Mouse (Mus musculus): ENCODE measurements at regions not wholly inside any gene's neighbourhood (a gene's known extent, or its start where the extent isn't known, plus 50 kb on each side); places are given as distances from the start of the nearest gene placed in this dataset.

DNA sequence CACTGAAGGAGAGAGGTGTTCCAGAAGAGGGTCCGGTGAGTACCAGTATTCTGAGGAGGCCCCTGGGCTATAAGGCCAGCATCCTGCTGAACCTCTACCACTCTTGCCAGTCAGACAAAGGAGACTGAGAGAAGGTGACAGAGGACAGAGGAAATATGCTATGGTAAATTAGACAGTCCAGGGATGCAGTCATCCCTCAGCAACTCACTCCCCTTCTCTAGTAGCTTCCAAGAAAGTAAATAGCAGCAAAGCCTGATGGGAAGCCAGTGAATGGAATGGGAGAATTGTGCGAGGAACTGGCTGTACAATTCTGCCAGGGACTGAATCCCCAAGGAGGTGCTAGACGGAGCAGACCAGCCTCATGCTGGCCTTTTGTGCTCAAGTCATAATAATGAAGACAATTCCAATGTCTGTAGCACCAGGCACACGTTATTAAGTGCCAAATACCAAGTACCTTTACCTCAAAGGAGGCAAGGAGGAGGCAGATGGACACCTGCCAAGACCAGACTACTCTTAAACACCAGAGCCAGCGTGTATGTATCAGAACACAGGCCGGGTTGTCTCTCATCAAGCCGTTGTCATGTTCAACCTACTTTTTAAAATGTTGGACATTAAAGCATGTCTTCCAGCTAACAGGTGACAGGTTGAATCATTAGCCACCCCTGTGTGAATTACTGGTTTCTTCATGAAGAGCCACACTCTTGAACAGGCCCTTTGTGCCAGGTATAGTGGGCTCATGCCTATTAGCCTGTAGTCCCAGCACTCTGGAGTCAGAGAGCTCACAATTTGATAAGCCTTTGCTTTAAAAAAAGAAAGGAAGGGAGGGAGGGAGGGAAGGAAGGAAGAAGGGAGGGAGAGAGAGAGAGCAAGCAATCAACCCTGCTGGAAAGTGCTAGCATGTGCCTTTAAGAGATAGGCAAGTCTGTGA lies 74.4 kb upstream of the Frmd6 start:
- Histone ChIP-seq H3K9me3 (replicated peaks; ENCODE audit: control insufficient read depth, low read length, poor library complexity, severe bottlenecking) (no peaks in the 10 kb centered on the region), H3K4me1 (ENCODE audit: control insufficient read depth, insufficient read depth, low read length) (peaks cover 7% of the 10 kb centered on the region), H3K27me3 (ENCODE audit: control insufficient read depth, insufficient read depth, low read depth, low read length) (no peaks in the 10 kb centered on the region), H3K27ac (ENCODE audit: low read length) (no peak overlapping the region), H3K9ac (ENCODE audit: low read depth, low read length) (no peak overlapping the region), H3K4me3 (ENCODE audit: low read depth, low read length) (no peak overlapping the region), H3K4me2 (ENCODE audit: low read length) (no peak overlapping the region), H3K36me3 (ENCODE audit: control insufficient read depth, insufficient read depth, low read length) (no peaks in the 10 kb centered on the region)
- 59% methylated on average over 7 of the region's 7 CpGs for WGBS
- ATAC-seq = no peak

GRCm38 (mm10) chr12:70752266-70752910 lies 72.9 kb upstream of the Frmd6 start:
- H3K27me3 ChIP-seq (ENCODE audit: control insufficient read depth, insufficient read depth, low read depth, low read length) = no peaks in the 10 kb centered on the region
- H3K36me3 ChIP-seq (ENCODE audit: control insufficient read depth, insufficient read depth, low read length) = no peaks in the 10 kb centered on the region
- H3K4me2 ChIP-seq (ENCODE audit: low read length) = peak overlapping the region; percentile 21
- peak; percentile 51; the same call in 1 of the 2 replicates for ATAC-seq
- WGBS = 26% methylated on average over 11 of the region's 11 CpGs
- peak overlapping the region; percentile 59 for H3K27ac ChIP-seq (ENCODE audit: low read length)
- H3K9me3 ChIP-seq (replicated peaks; ENCODE audit: control insufficient read depth, low read length, poor library complexity, severe bottlenecking) = no peaks in the 10 kb centered on the region
- H3K9ac ChIP-seq (ENCODE audit: low read depth, low read length) = peak overlapping the region; percentile 47; the same call in 1 of the 2 replicates
- peaks cover 7% of the 10 kb centered on the region for H3K4me1 ChIP-seq (ENCODE audit: control insufficient read depth, insufficient read depth, low read length)
- no peak overlapping the region for H3K4me3 ChIP-seq (ENCODE audit: low read depth, low read length)

DNA sequence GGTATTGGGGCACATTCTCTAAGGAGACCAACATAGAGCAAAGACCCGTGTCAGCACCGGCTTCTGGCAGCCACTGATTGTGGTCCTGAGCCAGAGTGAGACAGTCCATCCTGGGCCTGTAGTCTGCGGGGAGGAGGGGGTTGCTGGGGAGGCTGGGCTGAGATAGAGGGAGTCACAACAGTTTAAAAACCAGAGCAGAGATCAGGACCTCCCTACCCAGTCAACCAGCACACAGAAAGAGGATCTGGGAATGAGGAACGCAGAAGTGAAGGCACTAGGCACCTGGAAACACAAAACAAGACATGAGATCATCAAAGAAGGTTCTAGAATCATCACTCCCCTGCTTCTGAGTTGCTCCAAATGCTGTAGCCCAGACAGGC lies 72.4 kb upstream of the Frmd6 start:
- no peak; the same call in 1 of the 2 replicates for ATAC-seq
- no peak overlapping the region for H3K4me2 ChIP-seq (ENCODE audit: low read length)
- WGBS = 61% methylated on average over 4 of the region's 4 CpGs

DNA sequence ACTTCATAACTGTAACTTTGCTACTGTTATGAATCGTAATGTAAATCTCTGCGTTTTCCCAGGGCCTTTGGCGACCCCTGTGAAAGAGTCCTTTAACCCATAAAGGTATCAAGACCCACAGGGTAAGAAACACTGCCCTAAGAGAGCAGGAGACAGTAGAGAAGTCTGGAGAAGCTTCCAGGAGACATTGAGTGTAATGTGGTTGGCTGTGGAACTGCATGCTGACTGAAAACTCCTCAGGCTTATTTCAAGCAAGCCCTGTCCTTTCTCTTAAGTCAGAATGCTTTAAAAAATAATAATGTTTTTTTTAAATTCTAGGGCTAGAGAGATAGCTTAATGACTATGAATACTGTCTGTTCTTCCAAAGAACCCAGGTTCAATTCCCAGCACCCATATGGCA lies 71.9 kb upstream of the Frmd6 start:
- Histone ChIP-seq H3K27ac (ENCODE audit: low read length) (no peak overlapping the region), H3K9me3 (replicated peaks; ENCODE audit: control insufficient read depth, low read length, poor library complexity, severe bottlenecking) (no peaks in the 10 kb centered on the region), H3K9ac (ENCODE audit: low read depth, low read length) (no peak overlapping the region), H3K4me3 (ENCODE audit: low read depth, low read length) (no peak overlapping the region), H3K4me1 (ENCODE audit: control insufficient read depth, insufficient read depth, low read length) (peaks cover 7% of the 10 kb centered on the region), H3K36me3 (ENCODE audit: control insufficient read depth, insufficient read depth, low read length) (no peaks in the 10 kb centered on the region), H3K27me3 (ENCODE audit: control insufficient read depth, insufficient read depth, low read depth, low read length) (no peaks in the 10 kb centered on the region), H3K4me2 (ENCODE audit: low read length) (no peak overlapping the region)
- ATAC-seq = no peak
- WGBS = 90% methylated on average over 3 of the region's 3 CpGs

More for the DNA sequence above, 72.4 kb upstream of the Frmd6 start:
- Histone ChIP-seq H3K27me3 (ENCODE audit: control insufficient read depth, insufficient read depth, low read depth, low read length) (no peaks in the 10 kb centered on the region), H3K4me3 (ENCODE audit: low read depth, low read length) (no peak overlapping the region), H3K27ac (ENCODE audit: low read length) (peak overlapping the region; percentile 59), H3K9me3 (replicated peaks; ENCODE audit: control insufficient read depth, low read length, poor library complexity, severe bottlenecking) (no peaks in the 10 kb centered on the region), H3K4me1 (ENCODE audit: control insufficient read depth, insufficient read depth, low read length) (peaks cover 7% of the 10 kb centered on the region), H3K36me3 (ENCODE audit: control insufficient read depth, insufficient read depth, low read length) (no peaks in the 10 kb centered on the region), H3K9ac (ENCODE audit: low read depth, low read length) (peak overlapping the region; percentile 47; the same call in 1 of the 2 replicates)

DNA sequence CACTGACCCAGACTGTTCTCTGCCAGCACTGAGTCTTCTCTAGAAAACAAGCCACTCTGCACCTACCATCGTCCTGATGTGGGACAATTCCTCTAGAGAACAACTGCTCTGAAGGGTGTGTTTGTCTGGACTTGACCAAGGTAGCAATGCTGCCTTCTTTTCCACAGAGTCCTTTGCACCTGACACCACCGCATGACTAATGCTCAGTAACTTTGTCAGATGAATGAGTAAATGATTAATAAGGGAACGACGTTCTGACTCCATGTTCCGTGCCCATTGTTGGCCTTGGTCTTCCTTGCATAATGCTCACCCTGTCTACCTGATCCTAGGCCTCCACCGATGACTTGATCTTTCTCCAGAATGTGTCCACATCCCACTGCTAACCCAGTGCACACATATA lies 67.2 kb upstream of the Frmd6 start:
- Histone ChIP-seq H3K9ac (ENCODE audit: low read depth, low read length) (no peak overlapping the region), H3K36me3 (ENCODE audit: control insufficient read depth, insufficient read depth, low read length) (no peaks in the 10 kb centered on the region), H3K27me3 (ENCODE audit: control insufficient read depth, insufficient read depth, low read depth, low read length) (no peaks in the 10 kb centered on the region), H3K27ac (ENCODE audit: low read length) (no peak overlapping the region), H3K4me3 (ENCODE audit: low read depth, low read length) (no peak overlapping the region), H3K4me1 (ENCODE audit: control insufficient read depth, insufficient read depth, low read length) (no peaks in the 10 kb centered on the region), H3K9me3 (replicated peaks; ENCODE audit: control insufficient read depth, low read length, poor library complexity, severe bottlenecking) (no peaks in the 10 kb centered on the region), H3K4me2 (ENCODE audit: low read length) (no peak overlapping the region)
- WGBS = 94% methylated on average over 6 of the region's 6 CpGs
- no peak for ATAC-seq

DNA sequence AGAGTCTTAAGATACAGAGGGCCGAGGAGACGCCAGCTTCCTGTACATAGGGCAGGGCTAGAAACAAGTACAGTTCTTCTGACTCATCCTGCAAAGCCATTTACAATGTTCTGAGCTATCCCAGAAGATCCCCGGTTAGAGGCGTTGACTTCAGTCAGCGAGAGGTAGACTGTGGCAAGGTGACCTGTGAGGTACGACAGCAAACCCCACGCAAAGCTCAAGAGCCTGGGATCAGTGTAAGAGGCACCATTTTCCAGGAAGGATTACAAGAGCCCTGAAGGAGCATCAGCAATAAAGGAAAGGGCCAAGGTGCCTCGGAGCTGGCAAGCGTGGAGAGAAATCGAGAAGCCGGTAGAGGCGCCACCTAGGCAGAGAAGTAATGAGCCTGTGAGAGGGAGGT lies 61.8 kb upstream of the Frmd6 start:
- Histone ChIP-seq H3K4me2 (ENCODE audit: low read length) (no peak overlapping the region), H3K9me3 (replicated peaks; ENCODE audit: control insufficient read depth, low read length, poor library complexity, severe bottlenecking) (no peaks in the 10 kb centered on the region), H3K9ac (ENCODE audit: low read depth, low read length) (no peak overlapping the region), H3K27ac (ENCODE audit: low read length) (no peak overlapping the region), H3K36me3 (ENCODE audit: control insufficient read depth, insufficient read depth, low read length) (no peaks in the 10 kb centered on the region), H3K4me3 (ENCODE audit: low read depth, low read length) (no peak overlapping the region), H3K27me3 (ENCODE audit: control insufficient read depth, insufficient read depth, low read depth, low read length) (no peaks in the 10 kb centered on the region), H3K4me1 (ENCODE audit: control insufficient read depth, insufficient read depth, low read length) (no peaks in the 10 kb centered on the region)
- 91% methylated on average over 12 of the region's 12 CpGs for WGBS
- no peak for ATAC-seq

- H3K36me3 ChIP-seq (ENCODE audit: control insufficient read depth, insufficient read depth, low read length) = no peaks in the 10 kb centered on the region
- no peaks in the 10 kb centered on the region for H3K27me3 ChIP-seq (ENCODE audit: control insufficient read depth, insufficient read depth, low read depth, low read length)
- H3K9ac ChIP-seq (ENCODE audit: low read depth, low read length) = no peak overlapping the region
- no peak overlapping the region for H3K4me2 ChIP-seq (ENCODE audit: low read length)
- ATAC-seq = no peak
- WGBS = 75% methylated on average over 4 of the region's 4 CpGs
- no peaks in the 10 kb centered on the region for H3K9me3 ChIP-seq (replicated peaks; ENCODE audit: control insufficient read depth, low read length, poor library complexity, severe bottlenecking)
- H3K4me3 ChIP-seq (ENCODE audit: low read depth, low read length) = no peak overlapping the region
- no peaks in the 10 kb centered on the region for H3K4me1 ChIP-seq (ENCODE audit: control insufficient read depth, insufficient read depth, low read length)
- no peak overlapping the region for H3K27ac ChIP-seq (ENCODE audit: low read length)
Observed at GRCm38 (mm10) chr12:70766319-70766718, 59.0 kb upstream of the Frmd6 start.

GRCm38 (mm10) chr12:70767959-70768358 lies 57.4 kb upstream of the Frmd6 start:
- no peak for ATAC-seq
- Histone ChIP-seq H3K9me3 (replicated peaks; ENCODE audit: control insufficient read depth, low read length, poor library complexity, severe bottlenecking) (no peaks in the 10 kb centered on the region), H3K36me3 (ENCODE audit: control insufficient read depth, insufficient read depth, low read length) (no peaks in the 10 kb centered on the region), H3K27me3 (ENCODE audit: control insufficient read depth, insufficient read depth, low read depth, low read length) (no peaks in the 10 kb centered on the region), H3K9ac (ENCODE audit: low read depth, low read length) (no peak overlapping the region), H3K4me1 (ENCODE audit: control insufficient read depth, insufficient read depth, low read length) (no peaks in the 10 kb centered on the region; the same call in 1 of the 2 replicates), H3K27ac (ENCODE audit: low read length) (no peak overlapping the region), H3K4me3 (ENCODE audit: low read depth, low read length) (no peak overlapping the region), H3K4me2 (ENCODE audit: low read length) (no peak overlapping the region)
- WGBS = 54% methylated on average over 4 of the region's 4 CpGs

DNA sequence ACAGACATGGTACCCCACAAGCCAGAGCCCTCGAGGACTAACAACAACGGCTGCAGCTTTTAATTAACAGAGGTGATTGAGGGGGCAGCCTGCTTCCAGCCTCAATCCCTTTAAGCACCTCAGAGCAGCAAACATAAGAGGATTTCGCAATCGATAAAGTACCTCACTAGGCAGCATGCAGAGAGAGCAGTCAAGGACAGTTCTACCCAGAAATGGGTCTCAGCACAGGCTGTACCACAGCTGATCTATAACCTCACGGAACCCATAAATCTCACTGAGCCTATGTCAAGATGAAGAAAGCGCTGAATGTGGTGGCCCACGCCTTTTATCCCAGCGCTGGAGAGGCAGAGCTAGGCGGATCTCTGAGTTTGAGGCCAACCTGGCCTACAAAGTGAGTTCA lies 56.6 kb upstream of the Frmd6 start:
- H3K4me2 ChIP-seq (ENCODE audit: low read length) = no peak overlapping the region
- H3K9me3 ChIP-seq (replicated peaks; ENCODE audit: control insufficient read depth, low read length, poor library complexity, severe bottlenecking) = no peaks in the 10 kb centered on the region
- H3K36me3 ChIP-seq (ENCODE audit: control insufficient read depth, insufficient read depth, low read length) = no peaks in the 10 kb centered on the region
- no peaks in the 10 kb centered on the region; the same call in 1 of the 2 replicates for H3K4me1 ChIP-seq (ENCODE audit: control insufficient read depth, insufficient read depth, low read length)
- H3K4me3 ChIP-seq (ENCODE audit: low read depth, low read length) = no peak overlapping the region
- no peak overlapping the region for H3K27ac ChIP-seq (ENCODE audit: low read length)
- no peaks in the 10 kb centered on the region for H3K27me3 ChIP-seq (ENCODE audit: control insufficient read depth, insufficient read depth, low read depth, low read length)
- 77% methylated on average over 9 of the region's 9 CpGs for WGBS
- H3K9ac ChIP-seq (ENCODE audit: low read depth, low read length) = no peak overlapping the region
- ATAC-seq = no peak
